Mouse (Mus musculus) myocyte (in vitro differentiated cells): Measurements from ENCODE around the gene Cacna2d2.

Source experiments
- E2F4 ChIP-seq: IDR thresholded peaks from one replicate; pipeline ENCODE4 v1.6.1; 2011; ENCODE audit warnings: mild to moderate bottlenecking, control low read depth, moderate library complexity; ENCODE audit not compliant: insufficient read depth
- MAX ChIP-seq: IDR thresholded peaks from one replicate; pipeline ENCODE4 v1.6.1; 2011; ENCODE audit warnings: low read depth, mild to moderate bottlenecking, control low read depth
- POLR2A ChIP-seq: IDR thresholded peaks from one replicate; pipeline ENCODE4 v1.6.1; 2011; ENCODE audit warnings: low read depth, mild to moderate bottlenecking, control low read depth, moderate library complexity; ENCODE audit not compliant: insufficient read length
- POLR2AphosphoS2 ChIP-seq: IDR thresholded peaks from one replicate; pipeline ENCODE4 v1.6.1; 2011; ENCODE audit warnings: low read depth, control low read depth; ENCODE audit not compliant: insufficient read length
- REST ChIP-seq: IDR thresholded peaks from one replicate; pipeline ENCODE4 v1.6.1; 2011; ENCODE audit warnings: mild to moderate bottlenecking, control low read depth, moderate library complexity; ENCODE audit not compliant: insufficient read depth, insufficient read length
- SRF ChIP-seq: IDR thresholded peaks from one replicate; pipeline ENCODE4 v1.6.1; 2011; ENCODE audit warnings: low read depth; ENCODE audit not compliant: control insufficient read depth, insufficient read length
- TCF12 ChIP-seq: IDR thresholded peaks from one replicate; pipeline ENCODE4 v1.6.1; 2011; ENCODE audit warnings: mild to moderate bottlenecking, control low read depth; ENCODE audit not compliant: poor library complexity, insufficient read depth, severe bottlenecking
- TCF3 ChIP-seq: IDR thresholded peaks from one replicate; pipeline ENCODE4 v1.6.1; 2011; ENCODE audit warnings: low read depth, control low read depth; ENCODE audit not compliant: insufficient read length
- USF1 ChIP-seq: IDR thresholded peaks from one replicate; pipeline ENCODE4 v1.6.1; 2011; ENCODE audit warnings: low read depth, mild to moderate bottlenecking, control low read depth, moderate library complexity

DNA sequence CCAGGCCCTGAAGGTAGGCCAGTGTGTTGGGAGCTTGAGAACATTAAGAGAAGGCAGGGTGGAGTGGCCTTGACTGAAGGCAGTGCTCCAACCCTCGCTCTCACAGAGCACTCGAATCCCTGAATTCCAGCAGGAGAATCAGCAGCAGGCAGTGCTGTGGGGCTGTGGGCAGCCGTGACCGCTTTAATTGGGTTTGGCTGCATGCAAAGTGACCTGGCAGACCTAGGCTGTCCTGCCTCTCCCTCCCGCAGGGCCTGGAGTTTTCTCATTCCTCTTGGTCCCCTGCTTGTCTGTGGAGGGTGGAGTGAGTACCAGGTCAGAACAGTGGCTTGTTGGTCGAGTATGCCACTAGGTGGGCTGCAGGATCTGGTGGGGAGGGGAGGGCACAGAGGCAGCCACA lies 66.2 kb downstream of the Cacna2d2 start:
- TF ChIP-seq USF1: no peak
- TF ChIP-seq POLR2A: no peak
- TF ChIP-seq MAX: no peak
- no peak for TF ChIP-seq TCF3
- no peak for TF ChIP-seq E2F4
- TF ChIP-seq POLR2AphosphoS2: no peak
- no peak for TF ChIP-seq REST
- no peak for TF ChIP-seq SRF
- TF ChIP-seq TCF12: no peak
